Mouse (Mus musculus): ENCODE measurements around the gene Ubash3a. TPM values are rescaled to one million over a fixed set of nuclear protein-coding genes. Genes with fewer than 3 reads are reported as not detected.
"Not testable (repeated sequence)": the region's sequence is repeated elsewhere in the genome, so short reads cannot be mapped to it uniquely, and the experiment has no call there.

Gene Ubash3a
- total RNA-seq, 2 experiments from 2014 or later = not detected

- intact Hi-C loops (cut with DNase I) = no loop called here
- no peak for DNase-seq (ENCODE audit: low spot score in 2 of 2)
These were observed 50.7 kb downstream of the Ubash3a start for GRCm38 (mm10) chr17:31258310-31258865.

GRCm38 (mm10) chr17:31259145-31259544, 51.5 kb downstream of the Ubash3a start:
- intact Hi-C loops (cut with DNase I) = no loop called here

GRCm38 (mm10) chr17:31259825-31260224, 52.2 kb downstream of the Ubash3a start:
- intact Hi-C loops (cut with DNase I) = loop anchor here (10.0 kb wide), 1 partner anchor 235 kb away; no protein-coding TSS in a partner anchor
- DNase-seq (ENCODE audit: low spot score in 2 of 2) = no peak

More at GRCm38 (mm10) chr17:31259145-31259544, 51.5 kb downstream of the Ubash3a start:
- no peak for DNase-seq (ENCODE audit: low spot score in 2 of 2)

- intact Hi-C loops (cut with DNase I) = loop anchor here (10.0 kb wide), 1 partner anchor 234 kb away; no protein-coding TSS in a partner anchor
- no peak for DNase-seq (ENCODE audit: low spot score in 2 of 2)
These were observed 52.8 kb downstream of the Ubash3a start for GRCm38 (mm10) chr17:31260430-31260829.

- intact Hi-C loops (cut with DNase I) = loop anchor here (10.0 kb wide), 1 partner anchor 233 kb away; no protein-coding TSS in a partner anchor
These were observed 53.7 kb downstream of the Ubash3a start for GRCm38 (mm10) chr17:31261352-31261751.

GRCm38 (mm10) chr17:31262715-31263114, 55.0 kb downstream of the Ubash3a start:
- intact Hi-C loops (cut with DNase I) = loop anchor here (10.0 kb wide), 1 partner anchor 232 kb away; no protein-coding TSS in a partner anchor
- peak in 1 of 2 experiments; percentile 8 for DNase-seq (ENCODE audit: low spot score in 2 of 2)

More at GRCm38 (mm10) chr17:31261352-31261751, 53.7 kb downstream of the Ubash3a start:
- no peak for DNase-seq (ENCODE audit: low spot score in 2 of 2)

- intact Hi-C loops (cut with DNase I) = loop anchor here (10.0 kb wide), 1 partner anchor 231 kb away; no protein-coding TSS in a partner anchor
- no peak for DNase-seq (ENCODE audit: low spot score in 2 of 2)
These were observed 56.1 kb downstream of the Ubash3a start for GRCm38 (mm10) chr17:31263770-31264169.

- DNase-seq (ENCODE audit: low spot score in 2 of 2) = no peak
- intact Hi-C loops (cut with DNase I) = loop anchor here (10.0 kb wide), 1 partner anchor 230 kb away; no protein-coding TSS in a partner anchor
These were observed 56.7 kb downstream of the Ubash3a start for GRCm38 (mm10) chr17:31264372-31264771.

- intact Hi-C loops (cut with DNase I) = loop anchor here (10.0 kb wide), 1 partner anchor 230 kb away; no protein-coding TSS in a partner anchor
- DNase-seq (ENCODE audit: low spot score in 2 of 2) = no peak
These were observed 57.5 kb downstream of the Ubash3a start for GRCm38 (mm10) chr17:31265171-31265572.

GRCm38 (mm10) chr17:31265831-31266230, 58.2 kb downstream of the Ubash3a start:
- no peak for DNase-seq (ENCODE audit: low spot score in 2 of 2)
- intact Hi-C loops (cut with DNase I) = loop anchor here (10.0 kb wide), 1 partner anchor 229 kb away; no protein-coding TSS in a partner anchor

- intact Hi-C loops (cut with DNase I) = loop anchor here (10.0 kb wide), 1 partner anchor 228 kb away; no protein-coding TSS in a partner anchor
- DNase-seq (ENCODE audit: low spot score in 2 of 2) = no peak
These were observed 58.8 kb downstream of the Ubash3a start for GRCm38 (mm10) chr17:31266321-31266950.

GRCm38 (mm10) chr17:31267138-31267537, 59.5 kb downstream of the Ubash3a start:
- DNase-seq (ENCODE audit: low spot score in 2 of 2) = no peak
- intact Hi-C loops (cut with DNase I) = loop anchor here (10.0 kb wide), 1 partner anchor 228 kb away; no protein-coding TSS in a partner anchor

GRCm38 (mm10) chr17:31267603-31268002, 59.9 kb downstream of the Ubash3a start:
- intact Hi-C loops (cut with DNase I) = loop anchor here (10.0 kb wide), 1 partner anchor 227 kb away; no protein-coding TSS in a partner anchor
- no peak for DNase-seq (ENCODE audit: low spot score in 2 of 2)

GRCm38 (mm10) chr17:31268016-31268415, 60.3 kb downstream of the Ubash3a start:
- intact Hi-C loops (cut with DNase I) = loop anchor here (10.0 kb wide), 1 partner anchor 227 kb away; no protein-coding TSS in a partner anchor
- DNase-seq (ENCODE audit: low spot score in 2 of 2) = no peak

- DNase-seq (ENCODE audit: low spot score in 2 of 2) = no peak
These were observed 62.1 kb downstream of the Ubash3a start for GRCm38 (mm10) chr17:31269761-31270160.

GRCm38 (mm10) chr17:31270246-31270645, 62.6 kb downstream of the Ubash3a start:
- no peak for DNase-seq (ENCODE audit: low spot score in 2 of 2)
- intact Hi-C loops (cut with DNase I) = no loop called here

More at GRCm38 (mm10) chr17:31269761-31270160, 62.1 kb downstream of the Ubash3a start:
- intact Hi-C loops (cut with DNase I) = loop anchor here (10.0 kb wide), 1 partner anchor 225 kb away; no protein-coding TSS in a partner anchor

- DNase-seq (ENCODE audit: low spot score in 2 of 2); intact Hi-C loops (cut with DNase I): not testable (repeated sequence)
These were observed 63.1 kb downstream of the Ubash3a start for GRCm38 (mm10) chr17:31270736-31271135.

- no peak for DNase-seq (ENCODE audit: low spot score in 2 of 2)
- intact Hi-C loops (cut with DNase I) = no loop called here
These were observed 63.6 kb downstream of the Ubash3a start for GRCm38 (mm10) chr17:31271136-31271851.

GRCm38 (mm10) chr17:31272416-31273165, 64.9 kb downstream of the Ubash3a start:
- intact Hi-C loops (cut with DNase I) = no loop called here
- no peak for DNase-seq (ENCODE audit: low spot score in 2 of 2)
